Mouse (Mus musculus) erythroblast, adult 5-6 weeks (primary cell): ENCODE measurements around the gene Gmnn. TPM values are rescaled to one million over a fixed set of nuclear protein-coding genes. Genes with fewer than 3 reads are reported as not detected.
"Not testable (repeated sequence)": the region's sequence is repeated elsewhere in the genome, so short reads cannot be mapped to it uniquely, and the experiment has no call there.

ENCODE experiments used
- ATAC-seq: replicated peaks from 2 replicates; pipeline ENCODE4 v1.8.0; 2016; ENCODE audit warnings: moderate number of reproducible peaks, mild to moderate bottlenecking, moderate TSS enrichment, inconsistent platforms; ENCODE audit not compliant: poor library complexity, low FRiP score, severe bottlenecking
- total RNA-seq, 2 experiments: library from RNA; stranded (forward) in 1 of 2; stranded (reverse) in 1 of 2; fragments of 150-400 nt in 1 of 2; fragments of 200-764, 138-1000 nt in 1 of 2; gene quantifications; 2 replicates each; pipeline versions ENCODE4 v1.2.3 to v1.2.4; 2015 to 2017; ENCODE audit warnings: low replicate concordance in 2 of 2

The Gmnn gene
- total RNA-seq, 2 experiments from 2014 or later = 87.6 to 108 TPM

DNA sequence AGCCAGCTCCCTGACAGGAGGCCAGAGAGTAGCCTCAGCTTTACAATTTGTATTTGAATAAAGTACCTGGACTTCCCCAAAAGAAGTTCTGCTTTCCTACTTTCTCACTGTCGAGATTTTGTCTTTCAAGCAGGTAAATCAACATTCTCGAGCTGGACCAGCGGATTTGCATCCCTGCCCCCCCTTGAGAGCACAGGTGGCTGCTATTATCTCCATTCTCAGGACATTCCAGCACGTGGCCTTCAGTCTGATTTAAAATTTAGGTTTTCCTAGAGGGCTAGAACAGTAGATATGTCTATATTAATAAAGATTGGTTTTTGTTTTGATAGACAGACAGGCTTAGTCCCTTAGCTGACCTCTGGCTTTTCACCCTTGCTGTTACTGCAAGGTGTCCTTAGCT lies 6.1 kb upstream of the Gmnn start:
- ATAC-seq = not testable (repeated sequence)

DNA sequence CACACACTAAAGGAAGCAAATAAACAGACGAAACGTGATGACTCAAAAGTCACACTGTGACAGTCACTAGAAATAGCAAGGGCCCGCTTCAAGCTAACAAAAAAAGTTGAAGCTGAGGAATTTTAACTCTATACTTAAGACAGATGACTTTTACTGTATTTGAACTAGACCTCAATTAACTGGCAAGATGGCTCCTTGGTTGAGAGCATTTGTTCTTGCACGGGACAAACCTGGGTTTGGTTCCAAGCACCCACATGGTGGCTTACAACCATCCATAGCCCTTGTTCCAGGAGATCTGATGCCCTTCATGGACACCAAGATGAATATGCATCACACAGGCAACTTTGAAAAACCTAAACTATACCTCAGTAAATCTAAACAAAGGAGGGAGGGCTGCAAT lies 531 bp upstream of the Gmnn start:
- no peak for ATAC-seq

- ATAC-seq = no peak
Observed at GRCm38 (mm10) chr13:24761083-24761402, 680 bp downstream of the Gmnn start.

DNA sequence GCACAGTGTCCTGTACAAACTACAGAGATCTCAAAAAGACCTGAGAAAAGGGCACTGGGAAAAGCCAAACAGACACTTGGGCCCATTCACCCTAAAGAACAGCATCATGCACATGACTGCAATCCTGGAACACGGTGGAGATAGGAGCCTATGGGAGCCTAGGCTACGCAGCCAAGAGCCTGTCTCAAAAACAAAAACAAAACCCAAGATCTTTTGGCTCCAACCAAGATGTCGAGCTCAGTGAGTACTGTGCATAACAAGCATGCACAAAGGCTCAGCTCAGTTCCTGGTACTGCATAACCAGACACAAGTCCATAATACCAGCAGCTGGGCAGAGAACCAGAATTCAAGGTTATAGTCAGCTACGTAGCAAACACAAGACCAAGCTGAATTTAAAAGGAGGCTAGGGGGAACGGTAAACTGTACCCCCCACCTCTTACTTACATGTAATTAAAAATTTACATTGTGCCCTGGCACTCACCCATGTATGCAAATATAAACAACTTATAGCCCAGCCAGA lies 1.3 kb downstream of the Gmnn start:
- no peak for ATAC-seq

GRCm38 (mm10) chr13:24759451-24759850 lies 2.3 kb downstream of the Gmnn start:
- ATAC-seq = no peak

- no peak for ATAC-seq
Observed at GRCm38 (mm10) chr13:24757820-24758564, 3.7 kb downstream of the Gmnn start.

DNA sequence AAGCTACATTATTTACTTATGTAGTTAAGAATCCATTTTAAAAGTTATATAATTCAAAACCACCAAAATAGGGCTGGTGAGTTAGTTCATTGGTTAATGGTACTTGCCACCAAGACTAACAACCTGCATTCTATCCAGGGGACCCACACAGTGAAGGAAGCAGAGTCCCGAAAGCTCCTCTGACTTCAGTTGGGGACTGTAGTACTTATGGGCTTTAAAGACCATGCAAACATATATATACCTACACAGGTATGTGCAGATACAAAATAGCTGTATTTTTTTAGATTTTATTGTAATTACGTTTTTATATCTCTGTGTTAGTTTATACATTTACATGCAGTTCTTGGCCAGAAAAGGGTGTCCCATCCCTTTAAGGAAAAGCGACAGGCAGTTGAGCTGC lies 5.0 kb downstream of the Gmnn start:
- ATAC-seq = no peak

DNA sequence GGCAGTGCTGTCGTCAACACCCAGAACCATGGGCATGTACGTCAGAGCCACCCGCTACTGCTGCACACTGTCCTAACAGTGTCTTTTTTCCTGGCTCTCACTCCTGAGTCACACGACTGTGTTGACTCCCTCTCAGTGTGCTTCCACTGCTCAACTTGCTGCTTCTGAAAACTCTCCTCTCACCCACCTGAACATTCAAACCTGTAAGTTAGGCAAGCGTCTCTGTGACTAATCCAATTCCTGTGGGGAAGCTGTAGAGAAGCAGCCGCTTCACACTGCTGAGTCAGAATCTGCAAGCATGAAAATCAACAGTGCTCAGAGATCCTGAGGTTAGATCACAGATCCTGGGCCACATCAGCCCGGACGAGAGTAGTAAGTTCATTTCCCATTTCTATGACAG lies 10.3 kb downstream of the Gmnn start:
- ATAC-seq = 0 out of 2 replicates have a peak, but pooled peaks have one; percentile 27

GRCm38 (mm10) chr13:24750807-24751206 lies 10.9 kb downstream of the Gmnn start:
- no peak for ATAC-seq

DNA sequence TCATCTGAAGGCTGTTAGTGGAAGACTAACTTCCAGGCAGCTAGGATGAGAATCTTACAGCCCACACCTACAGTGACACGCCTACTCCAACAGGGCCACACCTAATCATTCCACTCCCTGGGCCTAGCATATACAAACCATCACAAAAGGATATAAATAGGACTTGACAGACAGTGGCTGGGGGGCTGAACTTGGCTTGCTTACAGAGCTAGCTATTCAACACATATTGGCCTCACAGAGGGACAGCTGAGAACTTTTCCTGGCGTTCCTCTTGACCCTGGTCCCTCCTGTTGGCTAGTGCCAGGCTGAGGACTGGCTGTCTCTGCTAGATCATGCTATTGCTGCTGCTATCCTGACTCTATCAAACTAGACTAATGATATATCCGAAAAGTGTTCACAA lies 13.9 kb downstream of the Gmnn start:
- no peak for ATAC-seq

DNA sequence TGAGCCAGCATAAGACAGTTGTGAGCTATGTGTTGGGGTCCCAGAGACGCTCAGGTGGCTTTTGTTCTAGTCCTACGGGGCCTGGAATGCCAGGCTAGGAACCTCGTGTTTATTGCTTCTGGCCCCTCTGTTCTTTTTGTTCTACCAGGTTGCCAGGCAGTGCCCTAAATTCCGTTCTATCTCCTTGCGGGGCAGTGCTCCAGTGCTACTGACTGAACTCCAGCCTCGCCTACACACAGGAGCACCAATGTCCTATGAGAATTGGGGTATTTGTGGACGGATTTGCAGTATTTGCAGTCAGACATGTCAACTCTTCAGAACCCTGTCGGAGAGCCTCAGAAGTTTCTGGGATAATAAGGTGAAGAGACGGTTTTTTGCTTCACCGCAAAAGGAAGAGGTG lies 20.7 kb downstream of the Gmnn start, which contains the start of gene Armh2:
TSS of gene Armh2 (plus strand) at position 205 of the 400 bp plus-strand sequence.
- no peak for ATAC-seq

- ATAC-seq = no peak
Observed at GRCm38 (mm10) chr13:24735608-24736131, 26.1 kb downstream of the Gmnn start.

- ATAC-seq = no peak
Observed at GRCm38 (mm10) chr13:24734502-24734901, 27.2 kb downstream of the Gmnn start.

DNA sequence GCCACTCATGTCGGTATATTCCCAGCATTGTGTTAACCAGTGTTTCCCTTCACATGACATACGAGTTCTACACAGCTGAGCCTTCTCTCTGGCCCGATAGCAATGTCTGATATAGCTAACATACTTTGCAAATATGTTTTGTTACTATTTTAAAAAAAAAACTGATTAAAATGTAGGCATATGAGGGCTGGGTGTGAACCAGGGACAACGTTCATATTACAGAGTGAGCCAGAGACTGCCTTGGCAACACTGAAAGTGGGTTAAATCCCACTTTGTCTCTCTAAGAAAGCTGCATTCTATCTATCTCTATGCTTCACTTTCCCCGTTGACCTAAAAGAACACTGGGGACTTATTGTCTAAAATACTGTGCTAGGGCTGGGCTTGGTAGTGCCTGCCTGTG lies 32.6 kb downstream of the Gmnn start:
- no peak for ATAC-seq

- no peak for ATAC-seq
Observed at GRCm38 (mm10) chr13:24724395-24724759, 37.3 kb downstream of the Gmnn start.

DNA sequence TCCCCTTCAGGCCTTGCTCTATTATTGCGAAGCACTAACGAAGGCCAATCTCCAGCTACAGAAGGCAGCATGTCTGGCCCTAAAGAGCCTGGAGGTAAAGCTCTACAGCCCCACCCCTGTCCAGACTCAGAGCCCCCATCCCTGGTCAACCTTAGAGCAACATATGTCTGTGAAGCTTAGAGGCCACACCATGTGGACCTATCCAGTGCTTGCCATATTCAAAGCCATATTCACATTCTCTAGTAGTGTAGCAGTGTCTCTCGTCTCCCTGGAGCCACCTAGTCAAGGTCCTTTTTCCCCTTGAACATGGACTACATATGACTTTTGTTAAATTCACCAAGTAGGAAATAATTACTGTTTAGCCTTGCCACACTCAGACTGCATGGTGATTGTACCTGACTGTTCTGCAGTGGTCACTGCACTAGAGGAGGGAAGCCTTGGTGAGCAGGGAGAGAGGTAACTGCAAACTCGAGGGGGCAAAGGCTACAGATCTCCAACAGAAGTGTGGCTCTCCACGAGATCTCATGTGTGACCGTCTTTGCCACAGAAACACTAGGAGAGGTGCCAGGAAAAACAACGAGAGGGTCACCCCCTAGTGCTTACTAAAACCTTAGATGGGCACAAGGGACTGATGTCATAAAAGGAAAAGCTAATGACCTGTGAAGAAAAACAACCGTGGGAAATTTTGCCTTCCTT lies 37.9 kb downstream of the Gmnn start:
- no peak for ATAC-seq

- no peak for ATAC-seq
Observed at GRCm38 (mm10) chr13:24721502-24721901, 40.2 kb downstream of the Gmnn start.

DNA sequence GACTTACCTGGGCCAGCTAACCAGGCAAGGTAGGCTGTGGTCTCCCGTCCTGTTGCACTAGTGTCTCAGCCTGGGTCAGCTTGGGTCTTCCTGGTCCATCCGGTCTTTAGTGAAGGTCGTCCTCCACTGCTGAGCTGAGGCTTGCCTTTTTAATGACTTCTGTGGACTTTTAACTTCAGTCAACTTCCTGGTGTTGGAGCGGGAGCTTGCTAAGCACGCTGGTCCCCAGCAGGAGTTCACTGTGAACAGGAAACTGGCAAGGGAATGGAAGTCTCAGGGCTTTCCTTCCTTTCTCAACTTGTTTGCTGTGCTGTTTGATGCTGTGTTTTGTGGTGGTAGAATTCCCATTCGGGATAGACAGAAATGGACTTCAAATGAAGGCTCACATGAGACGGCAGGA lies 44.0 kb downstream of the Gmnn start:
- no peak for ATAC-seq

DNA sequence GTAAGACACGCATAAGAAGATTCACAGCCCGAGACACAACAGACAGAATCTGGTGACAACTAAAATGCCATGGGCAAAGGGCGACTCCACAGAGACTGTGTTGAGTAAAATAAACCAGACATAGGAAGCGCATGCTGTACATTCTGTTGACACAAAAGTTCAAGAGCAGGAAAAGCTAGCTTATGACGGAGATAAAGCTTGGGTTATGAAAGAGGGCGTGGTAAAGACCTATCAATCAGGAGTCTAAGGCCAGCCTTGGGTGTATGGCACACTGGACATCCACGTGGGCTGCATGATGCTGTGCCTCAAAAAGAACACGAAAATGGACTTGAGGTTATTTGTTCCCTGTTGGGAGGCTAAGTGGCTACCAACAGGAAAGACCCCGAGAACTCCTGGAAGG lies 45.3 kb downstream of the Gmnn start:
- ATAC-seq = no peak

DNA sequence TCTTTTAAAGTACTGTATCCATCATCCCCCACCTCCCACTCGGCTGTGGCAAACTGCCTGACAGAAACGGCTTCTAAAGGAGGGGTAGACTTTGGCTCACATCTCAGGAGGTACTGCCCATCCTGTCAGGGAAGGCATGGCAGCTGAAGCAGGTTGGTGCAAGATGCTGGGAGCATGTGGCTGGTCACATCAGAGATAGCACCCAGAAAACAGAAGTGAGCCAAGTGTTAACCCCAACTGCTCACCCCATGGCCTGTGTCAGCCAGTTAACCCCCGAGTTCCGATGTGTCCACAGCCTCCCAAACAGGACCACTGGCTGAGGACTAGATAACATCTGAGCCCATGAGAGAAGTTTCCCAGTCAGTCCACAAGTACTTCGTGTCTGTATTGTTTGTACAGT lies 46.1 kb downstream of the Gmnn start:
- ATAC-seq = no peak

DNA sequence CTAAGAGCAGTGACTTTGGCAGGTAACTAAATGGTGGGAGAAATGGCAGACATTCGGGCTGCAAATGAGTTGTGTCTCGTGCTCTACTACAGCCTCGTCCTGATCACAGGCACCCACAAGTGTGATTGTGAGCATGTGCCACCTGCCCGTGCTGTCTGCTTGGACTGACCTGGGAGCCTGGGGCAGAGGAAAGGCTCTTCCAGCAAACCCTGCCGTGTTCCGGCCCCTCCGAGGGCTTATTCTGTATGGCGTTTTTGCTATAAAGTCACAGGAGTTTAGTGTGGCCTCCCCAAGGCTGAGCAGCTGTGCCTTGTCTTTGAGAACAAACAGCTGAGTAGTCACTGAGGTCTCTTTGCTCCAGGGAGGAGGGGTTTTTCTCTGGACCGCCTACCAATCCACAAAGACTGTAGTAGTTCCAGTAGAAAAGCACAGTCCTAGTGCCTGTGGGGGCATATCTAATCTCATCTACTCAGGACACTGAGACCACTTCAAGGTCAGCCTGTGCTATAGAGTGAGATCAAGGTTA lies 47.3 kb downstream of the Gmnn start:
- no peak for ATAC-seq
